Mouse (Mus musculus) kidney, embryonic 14.5 days (tissue): Measurements from ENCODE around the gene D16Ertd472e. TPM values are rescaled to one million over a fixed set of nuclear protein-coding genes. Genes with fewer than 3 reads are reported as not detected.

ENCODE experiments used
- ATAC-seq: fragments of 200-750 bp; cut with Nextera tagmentation; 2 replicates; pipeline ENCODE4 v1.8.0; 2017; ENCODE audit warnings: moderate number of reproducible peaks, mild to moderate bottlenecking, moderate TSS enrichment, moderate library complexity; ENCODE audit not compliant: low FRiP score, low TSS enrichment
- H3K27ac ChIP-seq: fragments of 300-500 bp; sonication (generic); 2 replicates; pipeline ENCODE4 v1.5.1; 2014; ENCODE audit warnings: low read depth, mild to moderate bottlenecking, low read length, moderate library complexity, mixed read lengths
- H3K27me3 ChIP-seq: fragments of 300-500 bp; sonication (generic); 2 replicates; pipeline ENCODE4 v1.6.1; 2014; ENCODE audit warnings: mild to moderate bottlenecking, low read length; ENCODE audit not compliant: control insufficient read depth, insufficient read depth
- H3K36me3 ChIP-seq: fragments of 300-500 bp; sonication (generic); 2 replicates; pipeline ENCODE4 v1.6.1; 2014; ENCODE audit warnings: low read length, mixed read lengths; ENCODE audit not compliant: control insufficient read depth, insufficient read depth
- H3K4me1 ChIP-seq: fragments of 300-500 bp; sonication (generic); 2 replicates; pipeline ENCODE4 v1.6.1; 2014; ENCODE audit warnings: low read length, mixed read lengths; ENCODE audit not compliant: control insufficient read depth, insufficient read depth
- H3K4me2 ChIP-seq: fragments of 300-500 bp; sonication (generic); replicated peaks from 2 replicates; pipeline ENCODE4 v1.6.1; 2014; ENCODE audit warnings: low read depth, mild to moderate bottlenecking, low read length
- H3K4me3 ChIP-seq: fragments of 300-500 bp; sonication (generic); 2 replicates; pipeline ENCODE4 v1.5.1; 2014; ENCODE audit warnings: mild to moderate bottlenecking, low read length
- H3K9ac ChIP-seq: fragments of 300-500 bp; sonication (generic); 2 replicates; pipeline ENCODE4 v1.6.1; 2014; ENCODE audit warnings: low read depth, mild to moderate bottlenecking, low read length, moderate library complexity
- H3K9me3 ChIP-seq: fragments of 300-500 bp; sonication (generic); 2 replicates; pipeline ENCODE4 v1.6.1; 2016; ENCODE audit warnings: low read length; ENCODE audit not compliant: control insufficient read depth
- WGBS: fragments of 180-500 bp; shearing (Covaris S2); extraction: QIAGEN DNeasy Blood & Tissue Kit; methylation state at CpG from one replicate; pipeline ENCODE4 v1.1.7; 2014; 5-methylcytosine and 5-hydroxymethylcytosine counted together
- polyA plus RNA-seq: library from polyadenylated mRNA; unstranded; fragments of >200 nt; fragmentation: Nextera tagmentation; extraction: Ambion mirVana; gene quantifications from 2 replicates; pipeline ENCODE4 v1.2.1, GENCODE M21; 2014

D16Ertd472e gene
- polyA plus RNA-seq, 1 experiment from 2014 or later, result 17.9 TPM

DNA sequence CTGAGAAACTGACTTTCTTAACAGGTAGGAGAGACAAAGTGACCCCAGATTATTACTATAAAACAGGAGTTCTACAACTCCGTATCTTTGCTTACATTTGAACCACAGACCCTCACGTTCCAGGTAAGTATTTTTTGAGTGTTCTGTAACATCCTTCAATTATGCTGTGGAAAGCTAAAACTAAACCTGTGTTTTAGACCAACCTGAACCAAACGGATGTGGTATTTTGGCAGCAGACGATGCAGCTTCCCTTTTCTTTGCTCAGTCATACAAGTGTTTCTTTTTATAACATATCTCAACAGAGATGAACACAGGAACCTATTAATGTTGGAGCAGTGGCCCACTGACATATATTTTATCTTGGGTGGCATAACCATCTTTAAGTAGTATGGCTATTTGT is 18.9 kb downstream of the D16Ertd472e start:
- ATAC-seq, result no peak
- no peak overlapping the region for H3K9ac ChIP-seq
- 90% methylated on average over 4 of the region's 4 CpGs for WGBS
- H3K4me3 ChIP-seq, result no peak overlapping the region
- H3K4me2 ChIP-seq, result no peak overlapping the region
- H3K4me1 ChIP-seq, result no peaks in the 10 kb centered on the region; the same call in 1 of the 2 replicates
- H3K27ac ChIP-seq, result no peak overlapping the region
- H3K9me3 ChIP-seq, result no peaks in the 10 kb centered on the region
- H3K36me3 ChIP-seq, result peaks cover 4% of the 10 kb centered on the region; the same call in 1 of the 2 replicates
- H3K27me3 ChIP-seq, result no peaks in the 10 kb centered on the region

DNA sequence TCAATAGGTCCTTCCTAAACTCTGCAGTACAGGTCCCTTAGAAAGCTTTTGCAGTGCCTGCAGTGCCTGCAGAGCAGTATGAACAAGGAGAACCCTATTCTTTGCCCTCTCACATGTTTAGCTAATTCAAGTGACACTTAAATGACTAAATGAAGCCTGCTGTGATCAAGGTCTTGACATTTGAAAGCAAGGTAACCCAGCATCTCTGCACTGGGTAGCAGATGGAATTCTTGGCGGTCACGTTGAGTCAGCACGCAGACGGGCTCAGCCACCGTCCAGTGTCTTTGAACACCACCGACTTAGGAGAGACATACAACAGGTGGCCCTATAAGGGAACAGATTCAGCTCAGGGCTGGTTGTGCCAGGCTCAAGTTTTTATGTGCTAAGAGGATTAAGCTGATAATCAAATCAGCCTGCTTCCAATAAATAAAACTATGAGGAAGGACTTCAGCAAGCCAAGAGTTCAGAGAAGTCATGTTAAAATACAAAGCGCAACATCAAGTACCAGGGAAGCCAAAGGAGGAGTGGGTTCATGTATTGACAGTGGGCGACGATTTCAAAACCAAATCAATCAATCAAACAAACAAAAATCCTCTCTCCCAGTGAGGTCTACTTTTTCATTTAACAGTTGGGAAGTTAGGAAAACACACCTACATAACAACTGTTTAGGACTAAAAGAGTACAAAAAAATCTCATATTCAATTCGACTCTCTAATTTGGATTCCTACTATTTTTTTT is 21.4 kb downstream of the D16Ertd472e start:
- Histone ChIP-seq H3K4me2 (no peak overlapping the region), H3K9ac (no peak overlapping the region), H3K36me3 (0 out of 2 replicates have a peak, but pooled peaks cover 3% of the 10 kb centered on the region), H3K4me1 (no peaks in the 10 kb centered on the region; the same call in 1 of the 2 replicates), H3K4me3 (no peak overlapping the region), H3K27me3 (no peaks in the 10 kb centered on the region), H3K27ac (no peak overlapping the region), H3K9me3 (no peaks in the 10 kb centered on the region)
- 89% methylated on average over 10 of the region's 10 CpGs for WGBS
- no peak for ATAC-seq

DNA sequence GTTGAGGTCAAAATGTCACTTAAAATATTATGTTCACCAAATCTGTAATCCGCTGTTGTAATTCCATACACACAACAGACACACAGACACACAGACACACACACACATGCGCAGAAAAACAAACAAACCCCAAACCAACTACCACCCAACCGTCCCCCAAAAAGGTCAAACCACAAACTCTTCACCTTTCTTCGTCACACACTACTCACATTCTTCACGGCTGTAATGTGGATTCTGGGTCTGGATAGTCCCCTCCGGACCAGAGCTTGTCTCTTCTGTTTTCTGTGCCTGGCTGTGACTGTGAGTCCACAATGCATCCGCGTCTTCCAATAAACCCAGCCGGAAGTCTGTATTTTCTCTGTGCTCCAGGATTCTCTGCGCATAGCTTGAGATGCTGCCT is 29.1 kb downstream of the D16Ertd472e start:
- no peak overlapping the region for H3K9ac ChIP-seq
- no peaks in the 10 kb centered on the region for H3K4me1 ChIP-seq
- 95% methylated on average over 10 of the region's 10 CpGs for WGBS
- H3K9me3 ChIP-seq, result no peaks in the 10 kb centered on the region
- no peak overlapping the region for H3K4me2 ChIP-seq
- H3K27me3 ChIP-seq, result no peaks in the 10 kb centered on the region
- no peak for ATAC-seq
- peaks cover 22% of the 10 kb centered on the region; the same call in 1 of the 2 replicates for H3K36me3 ChIP-seq
- H3K4me3 ChIP-seq, result no peak overlapping the region
- no peak overlapping the region for H3K27ac ChIP-seq

DNA sequence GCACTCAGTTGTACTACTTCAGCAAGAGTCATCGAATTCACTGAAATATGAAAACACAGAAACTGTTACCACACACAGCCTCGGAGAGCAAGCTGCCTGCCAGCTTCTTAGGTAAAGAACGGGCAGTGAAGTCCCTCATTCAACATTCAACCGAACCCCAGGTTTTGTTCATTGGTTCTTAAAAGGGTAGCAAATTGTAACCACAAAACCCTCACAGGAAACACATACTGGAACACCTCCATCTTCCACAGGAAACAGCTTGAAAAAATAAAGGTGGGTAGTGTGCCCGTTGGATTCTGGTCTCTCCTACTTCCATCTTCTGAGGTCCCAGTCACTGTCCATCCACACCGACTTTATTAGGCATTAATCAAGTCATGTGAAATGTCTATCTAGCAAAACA is 30.0 kb downstream of the D16Ertd472e start:
- H3K4me2 ChIP-seq, result no peak overlapping the region
- H3K36me3 ChIP-seq, result peaks cover 22% of the 10 kb centered on the region; the same call in 1 of the 2 replicates
- WGBS, result 91% methylated on average over 6 of the region's 6 CpGs
- ATAC-seq, result no peak
- H3K27me3 ChIP-seq, result no peaks in the 10 kb centered on the region
- no peak overlapping the region for H3K4me3 ChIP-seq
- H3K27ac ChIP-seq, result no peak overlapping the region
- no peaks in the 10 kb centered on the region for H3K4me1 ChIP-seq
- H3K9me3 ChIP-seq, result no peaks in the 10 kb centered on the region
- no peak overlapping the region for H3K9ac ChIP-seq

DNA sequence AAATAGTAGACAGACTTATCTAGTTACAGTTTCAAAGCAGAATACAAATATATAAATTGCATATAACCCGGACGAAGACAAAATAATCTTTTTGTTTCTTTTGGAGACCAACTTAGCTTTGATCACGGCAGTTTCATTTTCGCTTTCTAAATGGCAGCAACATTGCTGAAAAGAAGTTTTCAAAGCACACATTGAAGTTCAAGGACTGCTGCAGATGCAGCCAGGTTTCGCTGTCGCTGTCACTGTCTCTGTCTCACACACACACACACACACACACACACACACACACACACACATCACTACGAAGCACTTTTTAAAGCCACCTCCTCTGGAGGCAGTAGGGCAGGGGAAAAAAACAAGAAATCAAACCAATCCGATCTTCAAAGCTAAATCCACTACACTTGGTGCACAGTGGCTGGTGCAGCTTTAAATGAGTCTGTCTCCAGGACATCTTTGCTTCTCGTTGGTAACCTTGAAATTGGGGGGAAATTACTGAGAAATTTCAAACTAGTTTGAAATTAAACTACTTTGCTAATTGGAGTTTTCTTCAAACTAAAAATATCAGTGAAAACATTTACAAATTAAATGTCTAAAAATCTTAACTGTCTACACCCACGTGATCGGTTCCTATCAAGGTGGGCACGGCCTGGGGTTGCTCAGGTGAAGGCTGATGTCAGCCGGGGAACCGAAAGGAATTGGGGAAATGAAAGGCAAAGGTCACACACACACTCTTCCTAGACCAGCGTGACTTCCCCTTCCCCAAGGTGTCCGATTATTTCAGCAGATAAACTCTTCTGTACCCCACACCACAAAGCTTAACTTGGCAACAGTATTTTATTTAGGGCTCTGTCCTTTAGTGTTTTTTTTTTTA is 35.9 kb downstream of the D16Ertd472e start:
- 80% methylated on average over 16 of the region's 16 CpGs for WGBS
- H3K9ac ChIP-seq, result no peak overlapping the region
- H3K4me1 ChIP-seq, result no peaks in the 10 kb centered on the region
- no peak for ATAC-seq
- peaks cover 8% of the 10 kb centered on the region; the same call in 1 of the 2 replicates for H3K36me3 ChIP-seq
- H3K9me3 ChIP-seq, result no peaks in the 10 kb centered on the region
- no peak overlapping the region for H3K4me2 ChIP-seq
- no peak overlapping the region for H3K27ac ChIP-seq
- H3K27me3 ChIP-seq, result no peaks in the 10 kb centered on the region
- no peak overlapping the region for H3K4me3 ChIP-seq

DNA sequence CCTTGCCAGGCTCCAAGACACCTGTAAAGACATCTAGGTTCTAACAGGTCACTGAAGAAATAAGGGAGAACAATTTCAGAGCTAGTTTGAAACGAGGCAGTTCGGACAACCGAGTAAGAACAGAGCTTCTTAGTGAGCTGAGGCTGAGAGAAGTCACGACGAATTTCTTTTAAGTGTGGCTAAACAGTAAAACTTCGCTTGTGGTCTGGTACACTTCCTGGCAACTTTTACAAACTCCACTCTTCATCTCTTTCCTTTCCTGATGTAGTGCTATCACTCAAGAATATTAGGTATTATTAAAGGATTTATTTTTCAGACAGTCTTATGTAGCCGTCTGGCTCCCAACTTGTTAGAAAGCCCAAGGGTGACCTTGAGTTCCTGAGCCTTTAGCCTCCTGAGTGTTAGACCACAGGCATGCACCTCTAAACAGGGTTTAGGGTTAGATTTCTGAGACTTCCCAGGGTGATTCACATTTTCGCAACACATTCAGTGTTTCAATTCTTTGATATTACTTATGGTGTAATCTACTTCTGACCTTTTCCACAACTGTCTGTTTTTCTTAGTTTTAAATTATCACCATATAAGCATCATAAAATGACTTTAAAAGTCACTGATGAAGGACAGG is 38.6 kb downstream of the D16Ertd472e start:
- H3K4me2 ChIP-seq, result no peak overlapping the region
- H3K36me3 ChIP-seq, result no peaks in the 10 kb centered on the region; the same call in 1 of the 2 replicates
- no peaks in the 10 kb centered on the region for H3K27me3 ChIP-seq
- no peak overlapping the region for H3K4me3 ChIP-seq
- no peak overlapping the region for H3K27ac ChIP-seq
- no peak overlapping the region for H3K9ac ChIP-seq
- no peaks in the 10 kb centered on the region for H3K9me3 ChIP-seq
- H3K4me1 ChIP-seq, result no peaks in the 10 kb centered on the region
- 83% methylated on average over 8 of the region's 8 CpGs for WGBS
- no peak for ATAC-seq

DNA sequence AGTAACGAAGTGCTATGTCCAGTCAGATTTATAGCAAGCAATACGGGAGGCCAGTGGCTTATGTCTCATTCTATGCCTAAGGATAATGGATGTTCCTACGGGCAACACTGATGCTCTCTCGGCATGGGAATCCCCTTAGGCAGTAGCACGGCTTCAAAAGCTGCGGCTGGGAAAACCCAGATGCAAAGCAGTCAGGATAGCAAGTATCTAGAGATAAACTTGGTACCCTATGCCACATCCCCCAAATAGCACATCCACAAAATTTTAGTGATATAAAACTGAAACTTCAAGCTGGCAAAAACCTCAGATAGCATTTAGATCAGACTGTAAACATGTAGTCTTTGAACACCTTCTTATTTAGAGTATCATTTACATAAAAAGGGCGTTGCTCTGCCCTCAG is 39.2 kb downstream of the D16Ertd472e start:
- H3K4me3 ChIP-seq, result no peak overlapping the region
- 68% methylated on average over 7 of the region's 7 CpGs for WGBS
- no peaks in the 10 kb centered on the region for H3K27me3 ChIP-seq
- H3K27ac ChIP-seq, result no peak overlapping the region
- H3K4me1 ChIP-seq, result no peaks in the 10 kb centered on the region
- no peaks in the 10 kb centered on the region for H3K9me3 ChIP-seq
- no peak overlapping the region for H3K9ac ChIP-seq
- H3K36me3 ChIP-seq, result no peaks in the 10 kb centered on the region
- H3K4me2 ChIP-seq, result no peak overlapping the region
- ATAC-seq, result no peak

DNA sequence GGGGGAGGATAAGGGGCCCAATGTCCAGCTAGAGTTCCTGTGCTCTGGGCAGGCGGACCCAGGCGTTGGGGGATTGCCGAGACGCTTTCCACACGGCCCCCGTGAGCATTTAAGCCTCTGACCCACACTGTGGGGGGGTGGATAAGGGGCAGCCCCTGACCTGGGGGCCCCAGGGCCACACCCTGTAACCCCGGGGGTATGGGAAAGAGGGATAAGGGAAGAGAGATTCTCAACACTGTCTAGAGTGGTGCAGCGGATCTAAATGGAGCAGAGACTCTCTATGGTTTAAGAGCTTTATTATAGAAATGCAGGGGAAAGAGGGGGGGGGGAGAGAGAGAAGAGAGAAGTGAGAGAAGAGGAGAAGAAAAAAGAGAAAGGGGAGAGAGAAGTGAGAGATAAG is 42.0 kb downstream of the D16Ertd472e start:
- Histone ChIP-seq H3K36me3 (no peaks in the 10 kb centered on the region), H3K27me3 (no peaks in the 10 kb centered on the region), H3K4me2 (no peak overlapping the region), H3K9ac (no peak overlapping the region), H3K4me1 (no peaks in the 10 kb centered on the region), H3K4me3 (no peak overlapping the region), H3K9me3 (no peaks in the 10 kb centered on the region), H3K27ac (no peak overlapping the region)
- WGBS, result 69% methylated on average over 8 of the region's 8 CpGs
- no peak for ATAC-seq
